Mouse (Mus musculus) cerebellum, postnatal 14 days (tissue): ENCODE measurements around the gene Cryba1.

ENCODE experiments used
- DNase-seq, 2 experiments: peaks; one replicate each; pipeline ENCODE4 v3.0.0; 2021; ENCODE audit warnings: mixed read lengths in 2 of 2

Cryba1 gene

DNA sequence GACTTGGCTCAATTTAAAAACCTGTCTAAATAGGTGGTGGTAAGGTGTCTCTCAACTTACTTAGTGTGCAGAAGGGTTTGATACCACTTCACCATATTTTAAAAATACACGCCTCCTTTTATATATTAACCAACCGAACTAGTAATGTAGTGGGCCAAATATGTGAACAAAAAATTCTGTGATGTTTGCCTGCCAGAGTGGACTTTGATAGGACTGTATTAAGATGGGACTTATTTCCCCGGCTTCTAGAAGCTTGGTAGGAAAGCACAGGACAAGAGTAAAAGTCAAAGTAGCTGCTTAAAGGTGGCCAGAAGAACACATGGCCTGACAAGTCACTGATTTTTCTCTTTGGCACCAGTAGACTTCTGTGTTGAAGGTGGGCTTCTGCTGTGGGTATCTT, 11.3 kb downstream of the Cryba1 start:
- no peak for DNase-seq

DNA sequence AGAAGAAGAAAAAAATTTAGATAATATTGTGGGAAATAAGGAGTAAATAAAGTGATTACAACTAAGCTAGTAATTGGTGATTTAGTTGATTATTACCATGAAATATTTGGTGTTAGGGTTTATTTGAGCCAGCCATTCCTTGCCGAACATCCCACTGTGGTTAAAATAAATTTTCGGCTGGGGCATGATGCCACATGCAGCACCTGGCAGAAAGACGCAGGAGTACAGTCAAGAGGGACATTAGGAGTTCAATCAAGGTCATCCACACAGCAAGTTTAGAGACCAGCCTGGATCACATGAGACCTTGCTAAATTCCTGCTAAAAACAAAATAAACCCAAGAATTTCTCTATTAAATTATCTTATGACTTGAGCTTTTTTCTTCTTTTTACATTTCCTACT, 16.0 kb downstream of the Cryba1 start:
- DNase-seq, result peak in 1 of 2 experiments; percentile 21

- DNase-seq, result no peak
These were observed 19.2 kb downstream of the Cryba1 start for GRCm38 (mm10) chr11:77705920-77706319.

GRCm38 (mm10) chr11:77697232-77697631, 27.9 kb downstream of the Cryba1 start:
- no peak for DNase-seq

DNA sequence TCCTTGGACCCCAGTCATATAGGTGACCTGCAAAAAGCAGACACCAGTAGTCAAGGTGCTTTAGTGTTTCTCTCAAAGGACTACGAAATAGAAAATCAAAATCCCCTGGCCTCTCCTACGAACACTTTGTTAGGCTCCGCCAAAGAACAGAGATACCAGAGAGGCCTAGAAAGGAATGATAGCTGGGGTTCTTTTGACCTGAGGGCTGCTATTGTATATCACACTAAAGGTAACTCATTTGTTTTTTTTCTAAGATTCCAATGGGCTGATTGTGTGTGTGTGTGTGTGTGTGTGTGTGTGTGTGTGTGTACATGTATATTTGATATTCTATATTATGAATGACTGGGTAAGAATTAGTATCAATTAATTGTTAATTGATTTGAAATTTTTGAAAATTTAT, 32.1 kb downstream of the Cryba1 start:
- DNase-seq, result no peak

DNA sequence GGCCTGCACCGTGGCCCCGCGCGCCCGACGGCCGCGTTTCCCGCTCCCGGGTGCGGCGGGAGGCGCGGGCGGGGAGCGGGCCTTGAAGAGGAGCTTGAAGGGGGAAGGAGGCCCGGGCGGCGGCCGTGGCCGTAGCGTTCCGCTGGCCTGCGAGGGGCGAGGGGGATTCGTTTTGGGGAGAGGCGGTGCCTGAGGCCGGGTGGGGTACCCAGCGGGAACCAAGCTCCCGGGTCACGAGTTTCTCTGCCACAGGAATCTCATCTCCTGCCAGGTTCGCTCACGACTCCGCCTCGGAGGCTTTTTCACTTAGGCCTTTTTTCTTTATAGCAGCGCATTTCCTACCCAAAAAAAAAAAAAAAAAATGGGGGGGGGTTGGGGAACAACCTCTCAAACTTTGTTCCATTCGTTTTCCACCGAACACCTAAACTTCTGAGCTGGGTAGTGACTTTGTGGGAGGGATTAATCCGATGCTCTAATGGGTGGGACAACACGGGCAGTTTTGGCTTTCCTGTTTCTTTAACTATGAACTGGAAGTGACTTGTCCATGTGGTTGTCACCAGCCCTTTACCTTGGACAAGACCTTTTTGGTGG, 37.4 kb downstream of the Cryba1 start:
- peak; percentile 57 to 58 for DNase-seq

DNA sequence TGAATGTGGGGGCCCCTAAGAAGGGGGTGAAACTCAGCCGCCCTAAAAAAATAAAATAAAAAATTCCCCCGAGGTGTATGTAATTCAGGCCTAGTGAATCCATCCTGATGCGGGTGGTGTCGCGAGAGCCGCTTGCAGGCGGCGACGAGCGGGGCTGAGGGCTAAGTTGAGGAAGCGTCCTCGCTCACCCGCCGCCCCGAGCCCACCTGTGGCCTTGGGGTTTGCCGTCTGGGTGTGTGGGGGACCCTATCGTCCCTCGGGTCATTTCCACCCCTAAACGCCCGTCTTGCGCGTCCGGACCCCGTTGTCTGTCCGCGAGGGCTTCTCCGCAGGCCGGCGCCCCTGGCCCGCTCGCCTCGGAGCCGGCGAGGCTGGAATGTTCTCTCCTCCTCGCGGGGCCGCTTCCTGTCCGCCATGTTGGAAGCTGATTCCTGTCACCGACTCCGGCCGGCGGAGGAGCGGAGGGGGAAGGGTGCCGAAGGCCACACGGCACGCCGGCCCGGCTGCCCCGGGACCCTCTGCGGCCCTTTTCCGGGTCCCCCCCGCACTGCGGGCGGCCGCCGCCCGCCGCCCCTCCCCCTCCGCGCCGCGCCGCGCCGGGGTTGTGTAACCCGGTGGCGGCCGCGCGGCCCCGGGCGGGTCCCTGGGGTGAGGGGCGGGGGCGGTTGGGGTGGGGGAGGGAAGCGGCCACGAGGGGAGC, 38.1 kb downstream of the Cryba1 start:
- peak; percentile 69 to 72 for DNase-seq

DNA sequence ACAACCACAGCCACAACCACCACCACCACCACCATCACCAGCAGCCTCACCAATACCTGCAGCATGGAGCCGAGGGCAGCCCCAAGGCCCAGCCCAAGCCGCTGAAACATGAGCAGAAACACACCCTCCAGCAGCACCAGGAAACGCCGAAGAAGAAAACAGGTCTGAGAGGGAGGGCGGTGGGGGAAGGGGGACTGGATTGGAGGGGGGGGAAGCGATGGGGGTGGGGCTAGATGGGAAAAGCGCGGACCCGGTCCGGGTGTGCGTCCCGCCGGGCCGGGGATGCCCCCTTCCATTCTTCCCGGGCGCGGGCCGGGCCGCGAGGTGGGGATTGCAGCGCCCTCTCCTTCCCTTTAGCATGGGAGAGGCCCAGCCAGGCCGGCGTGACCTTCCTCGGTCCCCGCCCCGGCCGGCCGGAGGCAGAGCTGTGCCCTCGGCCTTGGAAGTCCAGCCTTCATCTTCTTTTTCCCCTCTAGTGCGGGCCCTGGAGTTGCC, 38.7 kb downstream of the Cryba1 start:
- peak; percentile 58 to 59 for DNase-seq

GRCm38 (mm10) chr11:77685383-77686265, 39.5 kb downstream of the Cryba1 start, which contains the start of gene Nufip2:
Gene Nufip2, plus strand, starts transcription at chr11:77686155.
- peak; percentile 100 for DNase-seq

- no peak for DNase-seq
These were observed 40.2 kb downstream of the Cryba1 start for GRCm38 (mm10) chr11:77684896-77685295.

- DNase-seq, result no peak
These were observed 45.1 kb downstream of the Cryba1 start for GRCm38 (mm10) chr11:77680018-77680417.

DNA sequence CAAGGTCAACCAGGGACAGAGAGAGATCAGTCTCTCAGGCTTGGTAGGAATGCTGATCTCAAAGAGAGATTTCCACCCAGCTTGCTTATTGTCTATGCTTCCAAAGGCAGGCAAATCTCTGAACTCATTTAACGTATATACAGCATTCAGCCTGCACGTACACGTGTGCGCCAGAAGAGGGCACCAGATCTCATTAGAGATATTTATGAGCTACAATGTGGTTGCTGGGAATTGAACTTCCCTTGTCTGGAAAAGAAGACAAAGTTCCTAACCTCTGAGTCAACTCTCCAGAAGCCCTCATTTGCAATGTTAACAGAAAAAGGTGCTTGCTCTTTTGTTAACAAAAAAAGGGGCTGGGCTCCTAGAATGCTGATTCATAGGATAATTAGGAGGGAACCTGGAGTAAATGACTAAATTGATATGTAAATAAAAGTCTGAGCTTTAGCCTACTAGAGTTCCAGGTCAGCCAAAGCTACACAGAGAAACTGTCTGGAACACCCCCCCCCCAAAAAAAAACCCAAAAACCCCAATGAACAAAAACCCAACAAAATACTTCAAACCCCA, 51.6 kb downstream of the Cryba1 start:
- no peak for DNase-seq

- no peak for DNase-seq
These were observed 52.3 kb downstream of the Cryba1 start for GRCm38 (mm10) chr11:77672746-77673145.
